Mouse (Mus musculus): ENCODE results near the gene Tpm3-rs7. TPM values are rescaled to one million over a fixed set of nuclear protein-coding genes. Genes with fewer than 3 reads are reported as not detected.
"Not testable (repeated sequence)": the region's sequence is repeated elsewhere in the genome, so short reads cannot be mapped to it uniquely, and the experiment has no call there.

Gene Tpm3-rs7
- 1 to 10 TPM; 2.2 to 9.7 (median 6.8) TPM for total RNA-seq (2018; cell fraction: chromatin; rRNA removed)
- 10 to 100 TPM in 2 of 26 experiments, 1 to 10 TPM in 24; 5.3 to 10.6 (median 6.5) TPM for total RNA-seq (2018; cell fraction: cytosol; rRNA removed)
- 10 to 100 TPM in 2 of 26 experiments, 1 to 10 TPM in 24; 1.8 to 13.9 (median 4.5) TPM for total RNA-seq (2018; cell fraction: nucleus; rRNA removed)
- 7.7 to 13.3 TPM (median 11.2 TPM) in 3 replicates for polyA plus RNA-seq (2018)

GRCm38 (mm10) chr14:113314499-113314898, at the start of gene Tpm3-rs7:
Tpm3-rs7 (plus strand) TSS chr14:113314608.
- not testable (repeated sequence) for H3K27ac ChIP-seq; H3K79me2 ChIP-seq (ENCODE audit: inconsistent target); H3K4me3 ChIP-seq (ENCODE audit: inconsistent target); H3K36me3 ChIP-seq (ENCODE audit: inconsistent target)
- WGBS (ENCODE audit: missing documents) = 91% methylated on average over 8 of the region's 16 CpGs

DNA sequence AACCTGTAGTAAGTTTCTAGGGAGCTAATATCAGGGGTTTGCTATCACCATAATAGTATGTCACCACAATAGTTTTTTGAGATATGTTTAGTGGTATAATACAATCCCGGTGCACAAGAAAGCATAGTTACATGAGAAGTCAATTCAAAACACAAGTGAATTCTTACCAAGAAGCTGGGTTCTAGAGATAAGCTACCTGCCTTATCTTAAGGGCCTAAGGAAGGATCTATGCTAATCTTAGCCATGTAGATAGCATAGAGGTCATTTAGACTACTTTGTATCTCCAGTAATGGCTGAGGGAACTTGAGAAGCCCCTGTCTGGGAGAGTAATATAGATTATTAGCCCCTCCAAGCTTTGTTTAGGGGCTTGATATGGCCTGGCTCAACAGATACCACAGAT, 2.6 kb downstream of the Tpm3-rs7 start:
- H3K79me2 ChIP-seq (ENCODE audit: inconsistent target) = no peaks in the 10 kb centered on the region
- H3K4me3 ChIP-seq (ENCODE audit: inconsistent target) = no peak overlapping the region
- H3K27ac ChIP-seq = no peak overlapping the region
- H3K36me3 ChIP-seq (ENCODE audit: inconsistent target) = no peaks in the 10 kb centered on the region
- WGBS (ENCODE audit: missing documents) = 80% methylated on average over 1 of the region's 1 CpGs

GRCm38 (mm10) chr14:113363361-113363760, 49.0 kb downstream of the Tpm3-rs7 start:
- 78% methylated on average over 1 of the region's 1 CpGs for WGBS (ENCODE audit: missing documents)
- Histone ChIP-seq H3K36me3 (ENCODE audit: inconsistent target) (no peaks in the 10 kb centered on the region), H3K27ac (no peak overlapping the region), H3K4me3 (ENCODE audit: inconsistent target) (no peak overlapping the region), H3K79me2 (ENCODE audit: inconsistent target) (no peaks in the 10 kb centered on the region)

Measured in macrophage (primary cell).